ENCODE assay signal across 11 mouse cellular contexts in the genomic region with DNA sequence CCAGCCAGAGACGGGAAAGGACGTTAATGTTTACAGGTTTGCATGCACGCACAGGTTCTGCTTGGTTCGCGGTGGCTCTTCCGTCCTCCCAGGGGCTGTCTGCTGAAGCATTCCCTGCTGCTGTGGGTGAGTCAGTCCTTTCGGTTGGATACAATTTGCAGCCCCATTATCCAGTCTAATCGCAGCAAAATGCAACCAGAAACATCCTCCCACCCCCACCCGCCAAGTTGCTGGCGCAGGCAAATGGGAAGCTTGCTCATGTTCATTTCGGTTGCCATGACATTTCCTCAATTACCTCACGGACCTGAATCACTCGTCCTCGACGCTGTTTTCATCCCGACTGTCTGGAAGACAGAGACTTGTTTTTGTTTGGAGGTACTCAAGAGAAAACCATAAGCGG.
A peak's percentile ranks its signal among the peaks of the same experiment; 100 is the strongest.
DNase-seq lines count a peak whose midpoint lies in the region; ATAC-seq lines count a peak whose summit lies in the region.
"Had no signal": no experiment of that assay in that cellular context is flagged by ENCODE, and none has a peak within 500 bp of the region (broad histone marks: within the 10 kb centered on the region; RNA-seq: fewer than 3 reads in every experiment).

No protein-coding gene starts in this region.

- H3K9me3 ChIP-seq in hindbrain, embryonic 16.5 days (ENCODE audit: control insufficient read depth, low read length), result no peaks in the 10 kb centered on the region
- H3K9me3 ChIP-seq in midbrain, embryonic 15.5 days, result no peaks in the 10 kb centered on the region
- H3K9me3 ChIP-seq: heart, embryonic 15.5 days had no signal

- no peaks in the 10 kb centered on the region for H3K36me3 ChIP-seq in hindbrain, embryonic 16.5 days (ENCODE audit: control insufficient read depth, insufficient read depth, low read length)
- H3K36me3 ChIP-seq in midbrain, embryonic 15.5 days (replicated peaks), result no peaks in the 10 kb centered on the region
- H3K36me3 ChIP-seq: heart, embryonic 15.5 days had no signal

- no peak overlapping the region for H3K27ac ChIP-seq in hindbrain, embryonic 16.5 days (ENCODE audit: low read depth, low read length)
- 0 out of 2 replicates have a peak overlapping the region, but pooled peaks have one; percentile 29 for H3K27ac ChIP-seq in midbrain, embryonic 15.5 days
- H3K27ac ChIP-seq: heart, embryonic 15.5 days had no signal

- peak overlapping the region; percentile 31 for H3K4me2 ChIP-seq in hindbrain, embryonic 16.5 days (ENCODE audit: low read length)
- H3K4me2 ChIP-seq in midbrain, embryonic 15.5 days, result peak overlapping the region; percentile 18
- H3K4me2 ChIP-seq: heart, embryonic 15.5 days had no signal

- no peaks in the 10 kb centered on the region for H3K27me3 ChIP-seq in hindbrain, embryonic 16.5 days (replicated peaks; ENCODE audit: control insufficient read depth, insufficient read depth, low read length)
- no peaks in the 10 kb centered on the region for H3K27me3 ChIP-seq in midbrain, embryonic 15.5 days (replicated peaks)
- H3K27me3 ChIP-seq: heart, embryonic 15.5 days had no signal

- DNase-seq in ES-CJ7 (ENCODE audit: low read depth, low spot score), result peak; percentile 10
- peak; percentile 43 for DNase-seq in R1 (ENCODE audit: low read depth, low spot score)
- no peak for DNase-seq in thymus, postnatal 36 days
- no peak for DNase-seq in B cell, adult 2 months
- DNase-seq in kidney, postnatal 36 days, result no peak
- DNase-seq in adrenal gland, adult (ENCODE audit: inconsistent age in 2 of 2, low spot score in 1 of 2), result no peak
- DNase-seq: cerebellum, adult 11-12 months; lung, postnatal 14 days had no signal

- peaks cover 7% of the 10 kb centered on the region for H3K4me1 ChIP-seq in hindbrain, embryonic 16.5 days (ENCODE audit: control insufficient read depth, insufficient read depth, low read depth, low read length)
- peaks cover 21% of the 10 kb centered on the region for H3K4me1 ChIP-seq in midbrain, embryonic 15.5 days

- H3K4me3 ChIP-seq in hindbrain, embryonic 16.5 days (ENCODE audit: low read length), result no peak overlapping the region
- H3K4me3 ChIP-seq in midbrain, embryonic 15.5 days, result no peak overlapping the region
- H3K4me3 ChIP-seq: heart, embryonic 15.5 days had no signal

- WGBS in hindbrain, embryonic 16.5 days, result 43% methylated on average over 17 of the region's 17 CpGs
- WGBS in midbrain, embryonic 15.5 days, result 55% methylated on average over 17 of the region's 17 CpGs

- no peak overlapping the region for H3K9ac ChIP-seq in hindbrain, embryonic 16.5 days (ENCODE audit: low read depth, low read length)
- no peak overlapping the region for H3K9ac ChIP-seq in midbrain, embryonic 15.5 days
- H3K9ac ChIP-seq: heart, embryonic 15.5 days had no signal

- ATAC-seq in hindbrain, embryonic 16.5 days, result peak; percentile 82; the same call in 1 of the 2 replicates
- peak; percentile 76 for ATAC-seq in midbrain, embryonic 15.5 days (replicated peaks)

Comparison
In these comparisons a context has a peak if more than half of its experiments do, and no peak if none do; other contexts are left out.
1. DNase-seq: peak in ES-CJ7 (single experiment) and R1 (single experiment); none in thymus, postnatal 36 days (0 of 2), B cell, adult 2 months (0 of 2), kidney, postnatal 36 days (0 of 2) and adrenal gland, adult (0 of 2).